Comparison of ENCODE assay signal across 16 mouse cellular contexts in the genomic region with DNA sequence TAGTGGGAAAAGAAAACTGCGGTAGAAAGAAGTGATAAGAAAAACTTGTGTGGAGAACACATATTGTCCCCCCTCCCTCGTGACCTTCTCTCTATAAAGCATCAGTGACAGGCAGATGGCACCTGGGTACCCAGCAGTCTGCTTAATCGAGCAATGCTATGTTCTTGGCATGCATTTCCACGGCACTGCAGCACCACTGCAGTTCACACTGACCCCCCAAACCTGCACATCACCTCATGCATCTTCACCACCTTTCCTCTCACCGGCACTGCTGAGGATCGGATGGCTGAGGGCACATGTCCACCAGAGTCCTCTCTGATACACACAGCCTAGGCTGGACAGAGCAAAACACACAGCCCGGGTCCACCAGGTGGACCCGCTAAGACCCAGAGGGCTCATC.
DNase-seq lines count a peak whose midpoint lies in the region; ATAC-seq and TF ChIP-seq lines count a peak whose summit lies in the region.
"Had no signal": no experiment of that assay in that cellular context is flagged by ENCODE, and none has a peak within 500 bp of the region (broad histone marks: within the 10 kb centered on the region; RNA-seq: fewer than 3 reads in every experiment).

No protein-coding gene starts in this region.

- no peaks in the 10 kb centered on the region for H3K36me3 ChIP-seq in forebrain, embryonic 13.5 days (ENCODE audit: poor library complexity, severe bottlenecking)
- H3K36me3 ChIP-seq in forebrain, embryonic 10.5 days (replicated peaks), result no peaks in the 10 kb centered on the region
- no peaks in the 10 kb centered on the region for H3K36me3 ChIP-seq in forebrain, embryonic 14.5 days (ENCODE audit: control insufficient read depth, insufficient read depth, low read length)
- 0 out of 2 replicates have a peak, but pooled peaks cover 5% of the 10 kb centered on the region for H3K36me3 ChIP-seq in midbrain, embryonic 14.5 days (ENCODE audit: control insufficient read depth, insufficient read depth, low read length)
- H3K36me3 ChIP-seq: heart, embryonic 10.5 days; limb, embryonic 12.5 days had no signal

- H3K9me3 ChIP-seq in forebrain, embryonic 13.5 days (replicated peaks), result peaks cover 5% of the 10 kb centered on the region; the same call in 1 of the 2 replicates
- H3K9me3 ChIP-seq in forebrain, embryonic 10.5 days, result no peaks in the 10 kb centered on the region
- no peaks in the 10 kb centered on the region for H3K9me3 ChIP-seq in forebrain, embryonic 14.5 days (replicated peaks; ENCODE audit: control insufficient read depth, low read length)
- no peaks in the 10 kb centered on the region for H3K9me3 ChIP-seq in midbrain, embryonic 14.5 days (ENCODE audit: control insufficient read depth, low read length)
- H3K9me3 ChIP-seq: heart, embryonic 10.5 days; limb, embryonic 12.5 days had no signal

- WGBS in forebrain, embryonic 13.5 days, result 77% methylated on average over 8 of the region's 8 CpGs
- WGBS in forebrain, embryonic 10.5 days, result 83% methylated on average over 8 of the region's 8 CpGs
- WGBS in cerebellum, adult 2 months, result 9% methylated on average over 8 of the region's 8 CpGs
- WGBS in forebrain, embryonic 14.5 days, result 78% methylated on average over 8 of the region's 8 CpGs
- 76% methylated on average over 8 of the region's 8 CpGs for WGBS in midbrain, embryonic 14.5 days

- no peak for DNase-seq in forebrain, embryonic 10.5 days (ENCODE audit: extremely low spot score, low spot score)
- peak; percentile 72 to 75 for DNase-seq in cerebellum, adult 2 months
- DNase-seq in forebrain, embryonic 14.5 days (ENCODE audit: low spot score), result no peak
- DNase-seq in midbrain, embryonic 14.5 days, result no peak
- DNase-seq in retina, postnatal 1 day, result no peak
- no peak for DNase-seq in adrenal gland, postnatal 4 days (ENCODE audit: low spot score in 2 of 2)
- DNase-seq in urinary bladder, adult 2 months (ENCODE audit: low spot score), result no peak
- DNase-seq: adrenal gland, adult 2 months; kidney, adult 11 months; kidney, postnatal 14 days; lung, postnatal 4 days; right cerebral cortex, postnatal 25 days had no signal

- peak; percentile 28; the same call in 1 of the 2 replicates for TF ChIP-seq POLR2A in cerebellum, adult 2 months (IDR thresholded peaks at IDR 0.05; ENCODE audit: borderline replicate concordance, insufficient read depth, low read length)

- H3K27ac ChIP-seq in forebrain, embryonic 13.5 days, result no peak overlapping the region
- H3K27ac ChIP-seq in forebrain, embryonic 10.5 days, result no peak overlapping the region
- H3K27ac ChIP-seq in cerebellum, adult 2 months (ENCODE audit: insufficient read depth, low read length), result peak overlapping the region; percentile 63
- H3K27ac ChIP-seq in forebrain, embryonic 14.5 days (ENCODE audit: low read depth, low read length), result no peak overlapping the region
- no peak overlapping the region for H3K27ac ChIP-seq in midbrain, embryonic 14.5 days (replicated peaks; ENCODE audit: low read depth, low read length)
- H3K27ac ChIP-seq: heart, embryonic 10.5 days; limb, embryonic 12.5 days had no signal

- peak overlapping the region; percentile 73; the same call in 1 of the 2 replicates for H3K9ac ChIP-seq in forebrain, embryonic 13.5 days
- no peak overlapping the region for H3K9ac ChIP-seq in forebrain, embryonic 14.5 days (ENCODE audit: low read length)
- H3K9ac ChIP-seq in midbrain, embryonic 14.5 days (replicated peaks; ENCODE audit: low read length), result peak overlapping the region; percentile 92; the same call in 1 of the 2 replicates
- H3K9ac ChIP-seq: limb, embryonic 12.5 days had no signal

- peak overlapping the region; percentile 76 for H3K4me2 ChIP-seq in forebrain, embryonic 13.5 days
- peak overlapping the region; percentile 79 for H3K4me2 ChIP-seq in forebrain, embryonic 14.5 days (ENCODE audit: low read length)
- peak overlapping the region; percentile 84 for H3K4me2 ChIP-seq in midbrain, embryonic 14.5 days (ENCODE audit: low read length)
- H3K4me2 ChIP-seq: limb, embryonic 12.5 days had no signal

- H3K4me3 ChIP-seq in forebrain, embryonic 13.5 days, result no peak overlapping the region
- no peak overlapping the region for H3K4me3 ChIP-seq in forebrain, embryonic 10.5 days
- peak overlapping the region; percentile 69 for H3K4me3 ChIP-seq in cerebellum, adult 2 months (replicated peaks; ENCODE audit: insufficient read depth, low read depth, low read length)
- H3K4me3 ChIP-seq in forebrain, embryonic 14.5 days (ENCODE audit: low read depth, low read length), result 0 out of 2 replicates have a peak overlapping the region, but pooled peaks have one; percentile 45
- H3K4me3 ChIP-seq in midbrain, embryonic 14.5 days (replicated peaks; ENCODE audit: low read depth, low read length), result peak overlapping the region; percentile 62
- H3K4me3 ChIP-seq: erythroblast, embryonic 14.5 days; heart, embryonic 10.5 days; limb, embryonic 12.5 days had no signal

- peaks cover 51% of the 10 kb centered on the region for H3K27me3 ChIP-seq in forebrain, embryonic 13.5 days
- peaks cover 49% of the 10 kb centered on the region for H3K27me3 ChIP-seq in forebrain, embryonic 10.5 days (ENCODE audit: poor library complexity, severe bottlenecking)
- H3K27me3 ChIP-seq in cerebellum, adult 2 months (ENCODE audit: control insufficient read depth, insufficient read depth, low read length), result no peaks in the 10 kb centered on the region
- H3K27me3 ChIP-seq in forebrain, embryonic 14.5 days (replicated peaks; ENCODE audit: control insufficient read depth, insufficient read depth, low read length), result peaks cover 24% of the 10 kb centered on the region
- no peaks in the 10 kb centered on the region; the same call in 1 of the 2 replicates for H3K27me3 ChIP-seq in midbrain, embryonic 14.5 days (ENCODE audit: control insufficient read depth, insufficient read depth, low read length)

- TF ChIP-seq CTCF in cerebellum, adult 2 months (IDR thresholded peaks at IDR 0.05; ENCODE audit: borderline replicate concordance, insufficient read depth, low read depth, low read length), result no peak

- H3K4me1 ChIP-seq in forebrain, embryonic 13.5 days, result peaks cover 16% of the 10 kb centered on the region
- H3K4me1 ChIP-seq in forebrain, embryonic 10.5 days, result peaks cover 19% of the 10 kb centered on the region
- H3K4me1 ChIP-seq in cerebellum, adult 2 months (ENCODE audit: control insufficient read depth, insufficient read depth, low read length), result peaks cover 34% of the 10 kb centered on the region
- H3K4me1 ChIP-seq in forebrain, embryonic 14.5 days (ENCODE audit: control insufficient read depth, insufficient read depth, low read length), result no peaks in the 10 kb centered on the region
- peaks cover 14% of the 10 kb centered on the region; the same call in 1 of the 2 replicates for H3K4me1 ChIP-seq in midbrain, embryonic 14.5 days (ENCODE audit: control insufficient read depth, insufficient read depth, low read length)

- no peak for ATAC-seq in forebrain, embryonic 13.5 days
- ATAC-seq in forebrain, embryonic 14.5 days, result no peak
- ATAC-seq in midbrain, embryonic 14.5 days (ENCODE audit: low FRiP score, low TSS enrichment), result no peak

Comparison
In these comparisons a context has a peak if more than half of its experiments do, and no peak if none do; other contexts are left out.
1. H3K4me3 ChIP-seq: peak in cerebellum, adult 2 months (single experiment), forebrain, embryonic 14.5 days (single experiment) and midbrain, embryonic 14.5 days (single experiment); none in forebrain, embryonic 13.5 days (single experiment) and forebrain, embryonic 10.5 days (single experiment).
2. DNase-seq: peak in cerebellum, adult 2 months (2 of 2); none in forebrain, embryonic 10.5 days (single experiment), forebrain, embryonic 14.5 days (single experiment), midbrain, embryonic 14.5 days (single experiment), retina, postnatal 1 day (single experiment), adrenal gland, postnatal 4 days (0 of 2) and urinary bladder, adult 2 months (single experiment).
3. Peak in every context shown above with its lines, with median percentiles within 50 percentile points of each other: H3K4me2 ChIP-seq.